Mouse (Mus musculus): ENCODE results near the gene G3bp1.

DNA sequence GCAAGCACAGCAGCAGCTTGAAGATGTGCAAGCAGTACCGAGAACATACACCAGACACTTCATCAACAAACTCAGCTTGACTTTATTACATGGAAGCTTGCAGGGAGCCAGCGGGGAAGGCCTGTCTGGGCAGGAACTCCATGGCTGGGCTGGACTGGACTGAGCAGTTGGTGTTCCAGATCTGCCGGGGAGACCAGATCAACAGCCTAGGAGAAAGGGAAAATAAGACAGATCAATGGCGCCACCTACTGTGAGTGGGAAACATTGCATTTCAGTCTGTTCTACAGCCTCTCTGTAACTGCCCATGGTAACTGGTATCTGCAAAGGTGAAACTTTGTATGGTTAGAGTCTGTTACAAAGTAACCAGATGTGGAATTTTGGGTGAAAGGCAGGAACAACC is 22.9 kb upstream of the G3bp1 start:
- peak; percentile 83 for TF ChIP-seq CTCF (IDR thresholded peaks at IDR 0.05; ENCODE audit: low read depth)
- TF ChIP-seq EP300 (IDR thresholded peaks at IDR 0.05; ENCODE audit: low read depth) = no peak

Measured in liver, embryonic 14.5 days (tissue).